Mouse (Mus musculus): ENCODE results near the gene Grid1.

GRCm38 (mm10) chr14:34963616-34964168, 143.8 kb downstream of the Grid1 start:
- TF ChIP-seq CTCF (IDR thresholded peaks at IDR 0.05; ENCODE audit: low read depth, low read length) (no peak), POLR2A (IDR thresholded peaks at IDR 0.05; ENCODE audit: extremely low read depth, insufficient read depth, low read length) (no peak)
